Mouse (Mus musculus) thymus, adult 2 months (tissue): ENCODE measurements at regions not wholly inside any gene's neighbourhood (a gene's known extent, or its start where the extent isn't known, plus 50 kb on each side); places are given as distances from the start of the nearest gene placed in this dataset.

Experiments
- DNase-seq: peaks from one replicate; pipeline ENCODE4 v3.0.0; 2021
- H3K27ac ChIP-seq: fragments of 200-500 bp; 2 replicates; pipeline ENCODE4 v1.5.1; 2012; ENCODE audit warnings: low read length, control low read depth; ENCODE audit not compliant: control insufficient read depth, insufficient read depth
- H3K27me3 ChIP-seq: fragments of 200-500 bp; 2 replicates; pipeline ENCODE4 v1.6.1; 2012; ENCODE audit warnings: mild to moderate bottlenecking, low read length, moderate library complexity, mixed read lengths; ENCODE audit not compliant: control insufficient read depth, insufficient read depth
- H3K36me3 ChIP-seq: fragments of 200-500 bp; 2 replicates; pipeline ENCODE4 v1.6.1; 2012; ENCODE audit warnings: mild to moderate bottlenecking, low read length, moderate library complexity; ENCODE audit not compliant: control insufficient read depth, insufficient read depth
- H3K4me1 ChIP-seq: fragments of 200-500 bp; replicated peaks from 2 replicates; pipeline ENCODE4 v1.6.1; 2012; ENCODE audit warnings: low read length; ENCODE audit not compliant: control insufficient read depth, insufficient read depth
- H3K4me3 ChIP-seq: fragments of 200-500 bp; 2 replicates; pipeline ENCODE4 v1.5.1; 2012; ENCODE audit warnings: mild to moderate bottlenecking, low read length, control low read depth, moderate library complexity; ENCODE audit not compliant: control insufficient read depth, insufficient read depth
- CTCF ChIP-seq: fragments of 200-500 bp; IDR thresholded peaks from 2 replicates; pipeline ENCODE4 v1.5.1; 2012; ENCODE audit warnings: mild to moderate bottlenecking, control low read depth, low read length, moderate library complexity, borderline replicate concordance; ENCODE audit not compliant: control insufficient read depth, poor library complexity, insufficient read depth; ENCODE audit errors: extremely low read depth
- POLR2A ChIP-seq: fragments of 200-500 bp; IDR thresholded peaks from 2 replicates; pipeline ENCODE4 v1.6.1; 2012; ENCODE audit warnings: mild to moderate bottlenecking, low read length, control low read depth, moderate library complexity; ENCODE audit not compliant: control insufficient read depth, poor library complexity, insufficient read depth; ENCODE audit errors: extremely low read depth
- WGBS: fragments of 180-500 bp; shearing (Covaris S2); methylation state at CpG from one replicate; pipeline ENCODE4 v1.1.7; 2018; 5-methylcytosine and 5-hydroxymethylcytosine counted together

GRCm38 (mm10) chr11:112609277-112609676 is 172.7 kb upstream of the Sox9 start:
- Histone ChIP-seq H3K27ac (no peak overlapping the region), H3K27me3 (no peaks in the 10 kb centered on the region), H3K36me3 (no peaks in the 10 kb centered on the region), H3K4me1 (no peaks in the 10 kb centered on the region), H3K4me3 (no peak overlapping the region)
- 65% methylated on average over 3 of the region's 3 CpGs for WGBS
- no peak for TF ChIP-seq POLR2A
- DNase-seq, result no peak

- no peak for DNase-seq
- TF ChIP-seq POLR2A (no peak), CTCF (no peak)
- Histone ChIP-seq H3K4me1 (no peaks in the 10 kb centered on the region), H3K27ac (no peak overlapping the region), H3K36me3 (no peaks in the 10 kb centered on the region), H3K4me3 (no peak overlapping the region), H3K27me3 (no peaks in the 10 kb centered on the region)
- 85% methylated on average over 11 of the region's 11 CpGs for WGBS
Observed at GRCm38 (mm10) chr11:112611073-112611472, 171.0 kb upstream of the Sox9 start.

- Histone ChIP-seq H3K27ac (no peak overlapping the region), H3K4me1 (no peaks in the 10 kb centered on the region), H3K4me3 (no peak overlapping the region), H3K27me3 (no peaks in the 10 kb centered on the region), H3K36me3 (no peaks in the 10 kb centered on the region)
- 90% methylated on average over 4 of the region's 4 CpGs for WGBS
- no peak for DNase-seq
- no peak for TF ChIP-seq CTCF
- no peak for TF ChIP-seq POLR2A
Observed at GRCm38 (mm10) chr11:112615629-112616028, 166.4 kb upstream of the Sox9 start.

- DNase-seq, result no peak
- H3K27me3 ChIP-seq, result no peaks in the 10 kb centered on the region
- TF ChIP-seq CTCF (no peak), POLR2A (no peak)
- WGBS, result 89% methylated on average over 2 of the region's 2 CpGs
- H3K27ac ChIP-seq, result no peak overlapping the region
- no peak overlapping the region for H3K4me3 ChIP-seq
- H3K36me3 ChIP-seq, result no peaks in the 10 kb centered on the region
- H3K4me1 ChIP-seq, result no peaks in the 10 kb centered on the region
Observed at GRCm38 (mm10) chr11:112616942-112617341, 165.1 kb upstream of the Sox9 start.

GRCm38 (mm10) chr11:112620916-112621315 is 161.1 kb upstream of the Sox9 start:
- TF ChIP-seq POLR2A (no peak), CTCF (no peak)
- Histone ChIP-seq H3K4me1 (no peaks in the 10 kb centered on the region), H3K27me3 (no peaks in the 10 kb centered on the region), H3K4me3 (no peak overlapping the region), H3K36me3 (no peaks in the 10 kb centered on the region), H3K27ac (no peak overlapping the region)
- no peak for DNase-seq
- WGBS, result 50% methylated on average over 12 of the region's 12 CpGs

- WGBS, result 62% methylated on average over 9 of the region's 9 CpGs
- H3K4me3 ChIP-seq, result no peak overlapping the region
- no peaks in the 10 kb centered on the region for H3K4me1 ChIP-seq
- no peaks in the 10 kb centered on the region for H3K36me3 ChIP-seq
- H3K27me3 ChIP-seq, result no peaks in the 10 kb centered on the region
- TF ChIP-seq POLR2A (no peak), CTCF (no peak)
- no peak overlapping the region for H3K27ac ChIP-seq
- DNase-seq, result no peak
Observed at GRCm38 (mm10) chr11:112621385-112622120, 160.5 kb upstream of the Sox9 start.

- TF ChIP-seq CTCF (no peak), POLR2A (no peak)
- no peak for DNase-seq
- no peak overlapping the region for H3K4me3 ChIP-seq
- H3K27ac ChIP-seq, result no peak overlapping the region
- H3K4me1 ChIP-seq, result no peaks in the 10 kb centered on the region
- no peaks in the 10 kb centered on the region for H3K36me3 ChIP-seq
- 82% methylated on average over 9 of the region's 9 CpGs for WGBS
- H3K27me3 ChIP-seq, result no peaks in the 10 kb centered on the region
Observed at GRCm38 (mm10) chr11:112649298-112649697, 132.7 kb upstream of the Sox9 start.
